Mouse (Mus musculus): ENCODE measurements at regions not wholly inside any gene's neighbourhood (a gene's known extent, or its start where the extent isn't known, plus 50 kb on each side); places are given as distances from the start of the nearest gene placed in this dataset.

DNA sequence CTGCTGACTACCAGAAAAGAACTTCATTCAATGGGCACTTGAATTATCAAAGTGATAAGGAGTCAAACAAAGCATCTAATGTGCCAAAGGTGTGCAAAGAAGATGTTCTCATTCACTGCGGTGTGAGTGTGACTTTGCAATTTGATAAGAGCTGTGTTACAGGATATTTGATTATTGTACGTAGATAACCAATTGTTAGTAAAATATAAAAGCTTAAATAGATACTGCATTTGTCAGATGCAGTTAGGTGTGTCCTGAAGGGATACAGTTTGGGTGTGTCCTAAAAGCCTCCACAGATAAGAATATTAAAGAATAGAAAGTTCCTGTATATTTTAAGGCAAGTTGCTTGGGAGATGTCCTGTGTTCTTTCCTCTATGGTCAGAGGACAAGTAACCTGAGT, 53.5 kb upstream of the Tmx4 start:
- Histone ChIP-seq H3K27ac (replicated peaks; ENCODE audit: low read depth, low read length) (no peak overlapping the region), H3K27me3 (ENCODE audit: control insufficient read depth, insufficient read depth, low read length) (no peaks in the 10 kb centered on the region), H3K4me2 (ENCODE audit: low read depth, low read length) (no peak overlapping the region), H3K4me1 (ENCODE audit: control insufficient read depth, insufficient read depth, low read length) (no peaks in the 10 kb centered on the region), H3K36me3 (replicated peaks; ENCODE audit: control insufficient read depth, insufficient read depth, low read depth, low read length) (no peaks in the 10 kb centered on the region), H3K9ac (replicated peaks; ENCODE audit: low read length) (no peak overlapping the region), H3K4me3 (ENCODE audit: low read depth, low read length) (no peak overlapping the region), H3K9me3 (replicated peaks; ENCODE audit: control insufficient read depth, low read length) (no peaks in the 10 kb centered on the region)
- DNase-seq (ENCODE audit: low spot score) (no peak), ATAC-seq (replicated peaks; ENCODE audit: insufficient number of reproducible peaks, low FRiP score, low TSS enrichment, low read depth) (no peak)
- 87% methylated on average over 2 of the region's 2 CpGs for WGBS

GRCm38 (mm10) chr2:134696394-134696793, 52.4 kb upstream of the Tmx4 start:
- no peak overlapping the region for H3K27ac ChIP-seq (replicated peaks; ENCODE audit: low read depth, low read length)
- no peak overlapping the region for H3K4me2 ChIP-seq (ENCODE audit: low read depth, low read length)
- WGBS: 86% methylated on average over 2 of the region's 2 CpGs
- ATAC-seq (replicated peaks; ENCODE audit: insufficient number of reproducible peaks, low FRiP score, low TSS enrichment, low read depth) (no peak), DNase-seq (ENCODE audit: low spot score) (no peak)
- H3K9ac ChIP-seq (replicated peaks; ENCODE audit: low read length): no peak overlapping the region
- H3K9me3 ChIP-seq (replicated peaks; ENCODE audit: control insufficient read depth, low read length): no peaks in the 10 kb centered on the region
- H3K4me3 ChIP-seq (ENCODE audit: low read depth, low read length): no peak overlapping the region
- H3K4me1 ChIP-seq (ENCODE audit: control insufficient read depth, insufficient read depth, low read length): no peaks in the 10 kb centered on the region
- no peaks in the 10 kb centered on the region for H3K36me3 ChIP-seq (replicated peaks; ENCODE audit: control insufficient read depth, insufficient read depth, low read depth, low read length)
- no peaks in the 10 kb centered on the region for H3K27me3 ChIP-seq (ENCODE audit: control insufficient read depth, insufficient read depth, low read length)

Measured in embryonic facial prominence, embryonic 11.5 days (tissue).